Mouse (Mus musculus) splenic B cell, adult 2 months (primary cell): ENCODE data around the gene St6galnac5.
A peak's percentile ranks its signal among the peaks of the same experiment; 100 is the strongest.

Source experiments
- DNase-seq: peaks from one replicate; pipeline ENCODE4 v3.0.0-alpha.2; 2011; ENCODE audit warnings: low read depth, low spot score
- H3K27me3 ChIP-seq: 2 replicates; pipeline ENCODE4 v1.6.1; 2012; ENCODE audit warnings: mild to moderate bottlenecking, low read length, moderate library complexity, mixed read lengths; ENCODE audit not compliant: control insufficient read depth, poor library complexity, insufficient read depth, severe bottlenecking
- H3K36me3 ChIP-seq: 2 replicates; pipeline ENCODE4 v1.6.1; 2012; ENCODE audit warnings: mild to moderate bottlenecking, low read length, moderate library complexity, mixed read lengths; ENCODE audit not compliant: control insufficient read depth, poor library complexity, insufficient read depth, severe bottlenecking

The St6galnac5 gene

GRCm38 (mm10) chr3:152913150-152913549 lies 68.9 kb downstream of the St6galnac5 start:
- Histone ChIP-seq H3K36me3 (no peaks in the 10 kb centered on the region), H3K27me3 (no peaks in the 10 kb centered on the region)
- no peak for DNase-seq

DNA sequence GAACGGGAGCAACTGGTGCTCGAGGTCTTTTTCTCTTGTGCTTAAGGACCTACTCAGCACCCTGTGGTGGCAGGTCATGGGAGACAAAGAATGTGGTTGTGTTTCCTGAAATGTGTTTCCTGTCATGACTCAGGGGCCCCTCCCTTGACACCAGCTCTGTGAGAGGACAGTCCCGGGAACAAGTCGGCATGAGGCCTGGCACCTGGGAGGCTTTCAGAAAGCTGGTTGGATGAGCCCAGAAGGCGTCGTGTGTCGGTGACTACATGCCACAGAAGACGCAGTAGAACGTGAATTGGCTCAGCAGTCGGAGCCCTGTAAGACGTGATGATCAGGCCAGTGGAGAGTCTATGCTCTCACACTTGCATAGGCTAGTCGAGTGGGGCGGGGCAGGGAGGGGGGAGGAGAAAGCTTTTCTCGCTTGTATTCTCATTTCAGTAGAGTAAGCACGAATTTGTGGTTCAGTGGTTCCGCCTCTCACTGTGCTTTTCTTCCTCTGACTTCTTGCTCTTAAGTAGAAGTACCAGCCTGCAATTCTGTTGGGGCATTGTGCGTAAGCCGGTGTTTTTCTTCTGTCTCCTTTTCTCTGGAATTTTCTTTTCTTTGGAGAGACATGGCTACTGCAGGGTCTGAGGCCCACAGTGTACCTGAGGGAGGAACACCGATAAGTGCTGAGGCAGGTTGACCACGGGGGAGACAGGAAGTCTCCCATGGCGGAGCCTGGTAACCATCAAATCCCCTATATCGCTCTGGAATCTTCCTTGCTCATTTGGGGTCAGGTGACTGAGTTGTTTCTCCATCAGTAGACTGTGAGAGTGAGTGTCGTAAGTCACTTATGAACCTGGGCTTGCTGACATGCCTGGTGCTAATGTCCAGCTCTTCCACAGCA lies 69.6 kb downstream of the St6galnac5 start:
- H3K36me3 ChIP-seq = no peaks in the 10 kb centered on the region
- DNase-seq = peak; percentile 81
- no peaks in the 10 kb centered on the region for H3K27me3 ChIP-seq

DNA sequence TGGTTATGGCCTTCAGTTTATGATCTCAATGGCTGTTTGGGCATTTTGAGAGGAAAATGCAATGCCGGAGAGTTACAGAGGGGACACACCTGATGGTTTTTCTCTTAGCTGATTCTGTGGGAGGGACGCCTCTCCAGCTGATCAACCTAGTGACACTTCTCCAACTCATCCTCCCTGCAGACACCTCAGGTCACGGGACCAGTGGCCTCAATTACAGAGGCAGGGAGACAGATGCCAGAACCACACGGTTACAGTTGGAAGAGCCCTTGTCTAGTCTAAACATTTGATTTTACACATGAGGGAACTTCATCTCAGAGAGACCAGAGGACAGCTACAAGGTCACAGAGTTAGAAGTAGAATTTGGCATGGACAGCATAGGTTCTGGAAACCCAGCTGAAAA lies 70.5 kb downstream of the St6galnac5 start:
- peak; percentile 44 for DNase-seq
- no peaks in the 10 kb centered on the region for H3K27me3 ChIP-seq

DNA sequence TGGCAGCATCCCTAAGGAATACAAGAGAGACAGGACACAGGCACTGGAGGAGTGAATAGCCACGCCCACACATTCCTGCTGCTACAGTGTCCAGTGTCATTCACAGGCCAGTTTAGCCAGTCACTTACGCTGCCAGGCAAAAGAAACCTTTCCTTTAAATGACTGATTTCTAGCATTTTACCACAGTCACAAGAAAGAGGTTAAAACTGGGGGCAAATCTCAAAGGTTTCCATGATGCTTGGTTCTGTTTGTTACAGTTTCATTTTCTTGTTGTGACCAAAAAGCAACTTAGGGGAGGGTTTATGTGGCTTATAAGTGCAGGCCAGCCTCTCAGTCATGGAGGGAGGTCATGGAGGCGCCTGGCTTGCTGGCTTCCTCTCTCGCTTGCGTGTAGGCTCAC lies 74.4 kb downstream of the St6galnac5 start:
- no peak for DNase-seq
- no peaks in the 10 kb centered on the region for H3K27me3 ChIP-seq
- H3K36me3 ChIP-seq = no peaks in the 10 kb centered on the region

More for the DNA sequence above, 70.5 kb downstream of the St6galnac5 start:
- no peaks in the 10 kb centered on the region for H3K36me3 ChIP-seq

DNA sequence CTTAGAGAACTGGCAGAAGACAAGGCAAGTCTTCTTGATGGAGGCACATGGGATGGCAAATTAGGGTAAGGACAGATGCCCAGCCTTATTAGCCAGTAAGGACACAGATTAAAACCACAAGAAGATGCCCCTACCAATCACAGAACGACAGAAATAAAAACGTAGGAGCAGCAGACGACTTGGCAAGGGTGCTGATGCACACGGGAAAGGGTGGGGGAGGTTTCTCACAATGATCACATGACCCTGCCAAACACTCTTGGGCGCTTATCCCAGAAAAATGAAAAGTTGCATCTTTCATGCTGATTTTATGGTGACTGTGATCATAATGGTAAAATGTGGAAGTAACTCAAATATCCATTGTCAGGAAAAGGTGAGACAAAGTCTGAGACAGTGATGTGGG lies 75.0 kb downstream of the St6galnac5 start:
- no peaks in the 10 kb centered on the region for H3K27me3 ChIP-seq

DNA sequence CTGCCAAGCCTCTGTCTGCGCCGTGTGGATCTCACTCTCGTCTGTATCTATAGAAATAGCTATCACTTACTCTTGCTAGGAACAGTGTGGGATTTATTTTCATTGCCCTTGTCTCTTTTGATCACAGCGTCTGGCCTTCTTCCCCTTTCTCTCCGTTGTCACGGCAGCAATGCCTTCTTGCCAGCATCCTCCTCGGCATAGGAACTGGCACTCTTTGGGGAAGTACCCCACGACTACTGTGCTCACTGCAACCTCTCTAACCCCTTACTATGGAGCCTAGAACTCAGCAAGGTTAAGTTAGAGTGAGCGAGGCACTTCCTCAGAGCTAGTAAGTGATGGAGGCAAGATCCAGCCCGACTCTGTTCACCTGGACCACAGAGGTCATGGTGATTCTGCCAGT lies 76.2 kb downstream of the St6galnac5 start:
- H3K36me3 ChIP-seq = no peaks in the 10 kb centered on the region
- peak; percentile 30 for DNase-seq

More for the DNA sequence above, 75.0 kb downstream of the St6galnac5 start:
- no peaks in the 10 kb centered on the region for H3K36me3 ChIP-seq
- DNase-seq = no peak

DNA sequence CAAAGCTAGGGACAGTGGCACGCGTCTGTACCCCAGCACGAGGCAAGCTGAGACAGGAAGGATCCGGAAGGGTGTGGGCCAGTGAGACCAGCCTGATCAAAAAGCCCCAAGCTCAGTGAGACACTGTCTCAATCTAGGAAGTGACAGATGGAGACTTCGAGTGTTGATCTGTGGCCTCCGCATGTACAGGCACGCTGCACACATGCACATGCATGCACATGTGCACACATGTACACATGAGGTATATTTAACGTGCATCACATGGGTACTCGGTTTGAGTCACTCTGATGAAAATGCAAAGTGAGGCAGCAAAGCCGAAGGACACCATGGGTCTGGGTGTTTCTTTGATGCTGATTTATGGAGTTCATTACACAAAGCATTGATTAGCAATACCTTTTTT lies 77.0 kb downstream of the St6galnac5 start:
- Histone ChIP-seq H3K27me3 (no peaks in the 10 kb centered on the region), H3K36me3 (no peaks in the 10 kb centered on the region)
- no peak for DNase-seq

More for the DNA sequence above, 76.2 kb downstream of the St6galnac5 start:
- H3K27me3 ChIP-seq = no peaks in the 10 kb centered on the region

DNA sequence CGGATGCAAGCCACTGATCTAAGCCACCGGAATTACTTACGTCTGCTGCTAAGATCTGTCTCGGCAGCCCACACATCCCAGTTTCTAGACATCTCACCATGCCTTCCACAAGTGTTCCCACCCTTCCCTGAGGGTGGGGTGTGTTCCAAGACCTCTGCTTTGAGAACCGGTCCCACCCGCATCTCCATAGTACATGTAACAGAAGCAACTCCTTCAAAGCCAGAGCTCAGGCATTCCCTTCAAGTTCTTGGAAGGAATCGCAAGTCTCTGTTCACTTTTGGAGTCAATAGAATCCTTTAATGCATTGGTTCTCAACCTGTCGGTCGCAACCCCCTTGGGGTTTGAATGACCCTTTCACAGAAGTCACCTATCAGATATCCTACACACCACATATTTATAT lies 83.1 kb downstream of the St6galnac5 start:
- Histone ChIP-seq H3K36me3 (no peaks in the 10 kb centered on the region), H3K27me3 (no peaks in the 10 kb centered on the region)
- DNase-seq = no peak

DNA sequence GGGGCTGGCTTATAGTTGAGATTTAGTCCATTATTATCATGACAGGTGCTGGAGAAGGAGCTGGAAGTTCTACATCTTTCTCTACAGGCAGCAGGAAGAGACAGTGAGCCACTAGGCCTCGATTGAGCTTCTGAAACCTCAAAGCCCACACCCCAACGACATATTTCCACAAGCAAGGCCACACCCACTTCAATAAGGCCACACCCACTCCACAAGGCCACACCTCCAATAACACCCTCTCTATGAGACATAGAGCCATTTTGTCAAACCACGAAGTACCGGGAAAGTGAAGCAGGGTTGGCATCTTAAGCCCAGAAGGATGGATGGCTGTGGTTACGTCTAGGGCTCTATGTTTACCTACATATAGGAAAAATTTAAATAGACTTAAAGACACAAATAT lies 84.8 kb downstream of the St6galnac5 start:
- DNase-seq = no peak

GRCm38 (mm10) chr3:152896111-152896510 lies 85.9 kb downstream of the St6galnac5 start:
- no peak for DNase-seq
- no peaks in the 10 kb centered on the region for H3K36me3 ChIP-seq
- no peaks in the 10 kb centered on the region for H3K27me3 ChIP-seq

More for the DNA sequence above, 84.8 kb downstream of the St6galnac5 start:
- Histone ChIP-seq H3K27me3 (no peaks in the 10 kb centered on the region), H3K36me3 (no peaks in the 10 kb centered on the region)

GRCm38 (mm10) chr3:152894935-152895334 lies 87.1 kb downstream of the St6galnac5 start:
- Histone ChIP-seq H3K27me3 (no peaks in the 10 kb centered on the region), H3K36me3 (no peaks in the 10 kb centered on the region)
- peak; percentile 48 for DNase-seq

DNA sequence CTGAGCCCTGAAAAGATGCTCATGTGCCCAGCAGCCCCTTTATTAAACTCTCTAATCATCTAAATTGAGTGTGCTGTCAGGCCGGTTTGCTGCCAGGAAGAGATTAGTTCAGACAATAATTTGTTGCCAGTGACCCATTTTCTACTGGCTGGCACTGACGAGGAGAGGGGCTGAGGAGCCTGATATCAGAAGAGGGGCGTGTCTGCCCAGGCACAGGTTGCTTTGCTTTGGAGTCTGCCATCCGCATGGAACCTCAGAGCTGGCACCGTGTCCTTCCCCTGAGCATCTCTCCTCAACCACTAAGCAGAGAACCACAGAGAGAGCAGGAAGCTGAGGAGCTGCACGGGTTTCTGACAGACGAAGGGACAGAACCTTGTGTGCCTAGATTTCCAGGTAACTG lies 93.9 kb downstream of the St6galnac5 start:
- Histone ChIP-seq H3K36me3 (no peaks in the 10 kb centered on the region), H3K27me3 (no peaks in the 10 kb centered on the region)
- DNase-seq = no peak

GRCm38 (mm10) chr3:152886749-152887148 lies 95.3 kb downstream of the St6galnac5 start:
- no peak for DNase-seq
- no peaks in the 10 kb centered on the region for H3K36me3 ChIP-seq
- no peaks in the 10 kb centered on the region for H3K27me3 ChIP-seq

DNA sequence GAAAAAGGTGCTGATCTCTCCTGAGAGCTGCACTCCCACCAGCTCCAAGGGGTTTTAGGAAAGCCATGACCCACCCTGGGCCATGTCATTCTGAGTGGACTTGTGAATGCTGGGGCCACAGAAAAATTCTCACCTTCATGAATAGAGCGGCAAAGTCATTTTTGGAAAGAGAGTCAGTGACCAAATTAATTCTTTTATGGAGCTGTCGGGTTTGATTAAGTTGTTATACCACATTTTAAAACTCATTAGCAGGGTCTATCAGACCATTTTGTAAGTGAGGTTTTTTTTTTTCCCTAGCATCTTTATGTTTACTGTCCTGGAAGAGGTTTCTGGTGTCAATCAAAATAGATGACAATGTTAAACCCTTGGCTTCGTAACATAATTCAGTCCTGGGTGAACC lies 98.5 kb downstream of the St6galnac5 start:
- Histone ChIP-seq H3K36me3 (no peaks in the 10 kb centered on the region), H3K27me3 (no peaks in the 10 kb centered on the region)
- DNase-seq = no peak

GRCm38 (mm10) chr3:152881706-152882105 lies 100.3 kb downstream of the St6galnac5 start:
- H3K36me3 ChIP-seq = no peaks in the 10 kb centered on the region
- DNase-seq = no peak
- H3K27me3 ChIP-seq = no peaks in the 10 kb centered on the region
